Mouse (Mus musculus) left cerebral cortex, adult 11 months (tissue): ENCODE results near the gene Tbcel.

Source experiments
- DNase-seq: peaks from one replicate; pipeline ENCODE4 v3.0.0; 2022; ENCODE audit warnings: low spot score

Tbcel gene

GRCm38 (mm10) chr9:42382628-42383347 lies 124.8 kb downstream of the Tbcel start:
- no peak for DNase-seq

DNA sequence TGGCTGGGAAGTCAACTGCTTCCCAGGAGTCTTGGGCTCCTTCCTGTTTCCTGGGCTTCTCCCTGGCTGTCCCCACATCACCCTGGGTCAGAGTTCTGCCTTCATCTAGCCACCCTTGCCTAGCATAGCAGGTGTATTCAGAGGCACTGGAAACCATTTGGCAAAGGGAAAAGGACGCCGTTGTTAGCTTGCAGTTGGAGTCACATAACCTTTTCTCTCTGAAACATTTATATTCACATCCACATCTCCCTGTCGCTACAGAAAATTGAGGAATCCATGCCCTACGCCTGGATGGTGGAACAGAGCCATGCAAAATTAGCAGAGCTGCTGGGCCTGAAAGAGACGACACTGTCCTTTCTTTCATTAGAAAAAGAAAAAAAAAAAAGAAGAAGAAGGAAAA lies 125.5 kb downstream of the Tbcel start:
- peak; percentile 28 for DNase-seq

- no peak for DNase-seq
These were observed 129.5 kb downstream of the Tbcel start for GRCm38 (mm10) chr9:42378071-42378470.

DNA sequence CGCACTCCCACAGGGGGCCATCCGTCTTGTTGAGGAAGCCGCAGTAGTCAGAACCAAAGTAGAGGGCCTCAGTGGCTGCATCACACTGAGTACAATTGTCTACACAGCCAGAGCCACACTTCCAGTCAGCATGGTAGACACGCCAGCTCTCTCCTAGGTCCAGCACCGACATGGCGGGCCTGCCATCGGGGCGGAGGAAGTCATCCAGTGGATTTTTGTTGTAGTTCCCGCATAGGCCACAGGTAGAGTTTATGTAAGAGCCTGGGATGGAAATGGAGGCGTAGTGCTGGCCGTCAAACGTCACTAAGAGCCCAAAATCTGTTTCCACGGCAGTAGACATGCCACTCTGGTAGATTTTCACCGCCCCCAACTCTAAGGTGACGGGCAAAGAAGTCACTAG lies 130.0 kb downstream of the Tbcel start:
- DNase-seq, result no peak

DNA sequence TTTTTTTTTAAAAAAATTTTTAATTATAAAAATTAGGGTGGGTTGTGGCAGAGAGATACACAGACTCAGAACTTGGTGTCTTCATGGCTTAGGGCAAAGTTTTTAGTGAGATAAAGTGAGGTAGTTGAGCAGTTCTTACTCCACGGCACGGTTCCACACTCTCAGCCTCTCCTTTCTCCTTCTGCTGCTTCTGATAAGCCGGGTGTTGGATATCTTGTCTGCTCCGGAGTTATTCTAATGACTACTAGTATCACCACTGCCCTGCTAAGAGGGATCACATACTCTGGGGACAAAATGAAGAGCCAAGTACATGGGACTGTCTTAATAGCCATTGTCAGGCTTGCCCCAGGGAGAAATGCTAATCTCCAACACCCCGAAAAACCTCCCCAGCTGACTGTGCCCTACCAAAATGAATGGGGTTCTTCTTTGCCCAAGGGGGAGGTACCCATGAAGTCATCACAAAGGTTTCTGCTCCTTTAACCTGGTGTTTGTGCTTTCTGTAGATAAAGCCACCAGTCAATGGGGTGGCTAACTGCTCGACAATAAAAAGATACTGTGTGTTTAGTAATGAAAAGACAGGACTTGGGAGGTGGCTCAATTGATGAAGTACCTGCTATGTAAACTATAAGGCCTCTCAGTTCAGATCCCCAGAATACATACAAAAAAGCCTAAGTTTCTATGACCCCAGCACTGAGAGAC lies 135.8 kb downstream of the Tbcel start:
- DNase-seq, result no peak
